Mouse (Mus musculus): ENCODE results near the gene Vmn2r75. TPM values are rescaled to one million over a fixed set of nuclear protein-coding genes. Genes with fewer than 3 reads are reported as not detected.
"Not testable (repeated sequence)": the region's sequence is repeated elsewhere in the genome, so short reads cannot be mapped to it uniquely, and the experiment has no call there.

Gene Vmn2r75
- not detected in 2 replicates for polyA plus RNA-seq (2015; fragmentation: Nextera tagmentation; extraction: Ambion mirVana)

DNA sequence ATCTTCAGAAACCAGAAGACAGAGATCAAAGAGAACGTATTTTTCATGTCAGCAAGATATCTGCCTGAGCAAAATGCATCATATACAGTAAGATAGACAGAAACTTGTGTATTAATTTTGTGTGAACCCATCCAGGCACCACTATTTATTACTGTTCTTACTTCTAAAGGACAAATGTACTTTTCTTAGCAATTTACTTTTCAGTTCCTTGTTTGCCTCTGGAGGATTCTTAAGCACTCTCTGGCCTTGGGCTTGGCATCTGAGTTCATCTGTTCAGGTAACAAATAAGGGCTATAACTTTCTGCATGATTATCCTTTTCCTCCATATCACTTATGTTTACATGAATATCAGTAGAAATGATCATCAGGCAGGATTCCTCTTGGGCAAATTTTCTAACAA lies at the start of gene Vmn2r75:
Vmn2r75 (minus strand) TSS at position 101 of the 400 bp plus-strand sequence.
- not testable (repeated sequence) for DNase-seq (ENCODE audit: low spot score)

DNA sequence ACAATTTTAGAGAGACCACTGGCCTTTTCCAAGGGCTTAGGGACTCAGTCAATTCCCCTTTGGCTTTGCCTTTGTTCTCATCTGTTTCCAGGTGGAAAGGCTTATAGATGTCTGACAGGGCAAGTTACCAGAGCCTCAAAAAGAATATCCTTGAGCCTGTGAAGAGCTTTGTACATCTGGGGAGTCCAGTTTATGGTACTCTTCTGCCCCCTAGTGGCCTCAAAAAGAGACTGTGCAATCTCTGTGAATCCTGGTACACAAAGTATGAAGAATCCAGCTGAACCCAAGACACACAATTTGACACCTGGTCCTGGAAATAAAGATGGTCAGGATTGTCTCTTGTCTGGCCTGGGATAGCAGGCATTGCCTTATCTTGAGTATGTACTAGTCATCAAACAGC lies 39.8 kb upstream of the Vmn2r75 start:
- no peak for DNase-seq (ENCODE audit: low spot score)

Other genes starting within 250 kb of the Vmn2r75 start
- gene Vmn2r74, start 210.1 kb downstream of the Vmn2r75 start, polyA plus RNA-seq (2015; fragmentation: Nextera tagmentation; extraction: Ambion mirVana): not detected in 2 replicates
- not detected in 2 replicates for gene Vmn2r76, start 74.5 kb upstream of the Vmn2r75 start, polyA plus RNA-seq (2015; fragmentation: Nextera tagmentation; extraction: Ambion mirVana)
- not detected in 2 replicates for gene Olfr310, start 105.4 kb upstream of the Vmn2r75 start, polyA plus RNA-seq (2015; fragmentation: Nextera tagmentation; extraction: Ambion mirVana)
- not detected in 2 replicates for gene Olfr309, start 141.9 kb upstream of the Vmn2r75 start, polyA plus RNA-seq (2015; fragmentation: Nextera tagmentation; extraction: Ambion mirVana)
- gene Olfr308, start 153.9 kb upstream of the Vmn2r75 start, polyA plus RNA-seq (2015; fragmentation: Nextera tagmentation; extraction: Ambion mirVana): not detected in 2 replicates
- gene Olfr307, start 165.8 kb upstream of the Vmn2r75 start, polyA plus RNA-seq (2015; fragmentation: Nextera tagmentation; extraction: Ambion mirVana): not detected in 2 replicates
- not detected in 2 replicates for gene Olfr305, start 195.2 kb upstream of the Vmn2r75 start, polyA plus RNA-seq (2015; fragmentation: Nextera tagmentation; extraction: Ambion mirVana)
- gene Olfr304, start 214.9 kb upstream of the Vmn2r75 start, polyA plus RNA-seq (2015; fragmentation: Nextera tagmentation; extraction: Ambion mirVana): not detected in 2 replicates
- gene Olfr303, start 226.0 kb upstream of the Vmn2r75 start, polyA plus RNA-seq (2015; fragmentation: Nextera tagmentation; extraction: Ambion mirVana): not detected in 2 replicates
- gene Olfr301, start 232.1 kb upstream of the Vmn2r75 start, polyA plus RNA-seq (2015; fragmentation: Nextera tagmentation; extraction: Ambion mirVana): not detected in 2 replicates